ENCODE assay signal across 8 mouse cellular contexts in genomic region chr4:109165521-109166173, GRCm38 (mm10). TPM values are rescaled to one million over a fixed set of nuclear protein-coding genes. Genes with fewer than 3 reads are reported as not detected.
A peak's percentile ranks its signal among the peaks of the same experiment; 100 is the strongest.
DNase-seq lines count a peak whose midpoint lies in the region; ATAC-seq lines count a peak whose summit lies in the region.
"Had no signal": no experiment of that assay in that cellular context is flagged by ENCODE, and none has a peak within 500 bp of the region (broad histone marks: within the 10 kb centered on the region; RNA-seq: fewer than 3 reads in every experiment).

No protein-coding gene starts in this region.

- H3K4me2 ChIP-seq in forebrain, embryonic 14.5 days (ENCODE audit: low read length) = no peak overlapping the region
- H3K4me2 ChIP-seq in hindbrain, embryonic 11.5 days (replicated peaks; ENCODE audit: low read depth, low read length) = no peak overlapping the region

- no peak overlapping the region for H3K9ac ChIP-seq in forebrain, embryonic 14.5 days (ENCODE audit: low read length)
- no peak overlapping the region for H3K9ac ChIP-seq in hindbrain, embryonic 11.5 days (ENCODE audit: low read depth, low read length)

- no peaks in the 10 kb centered on the region for H3K27me3 ChIP-seq in forebrain, embryonic 14.5 days (replicated peaks; ENCODE audit: control insufficient read depth, insufficient read depth, low read length)
- no peaks in the 10 kb centered on the region for H3K27me3 ChIP-seq in hindbrain, embryonic 11.5 days (ENCODE audit: control insufficient read depth, insufficient read depth, low read length)
- H3K27me3 ChIP-seq: megakaryocyte, embryonic 14.5 days had no signal

- peak; percentile 73 for DNase-seq in MN1 (ENCODE audit: low spot score)
- peak; percentile 70 for DNase-seq in c-Kit-positive CD71-positive TER-119-negative erythroid progenitor cells, embryonic 14.5 days (ENCODE audit: low read depth)
- DNase-seq in forebrain, embryonic 14.5 days (ENCODE audit: low spot score) = peak; percentile 87
- DNase-seq in hindbrain, embryonic 11.5 days (ENCODE audit: low spot score) = peak; percentile 87
- DNase-seq in layer of hippocampus, postnatal 36 days = peak; percentile 64 to 81
- DNase-seq in right cerebral cortex, postnatal 4 days = peak; percentile 92

- H3K4me3 ChIP-seq in forebrain, embryonic 14.5 days (ENCODE audit: low read depth, low read length) = no peak overlapping the region
- no peak overlapping the region for H3K4me3 ChIP-seq in hindbrain, embryonic 11.5 days (ENCODE audit: low read depth, low read length)
- H3K4me3 ChIP-seq: megakaryocyte, embryonic 14.5 days had no signal

- H3K4me1 ChIP-seq in forebrain, embryonic 14.5 days (ENCODE audit: control insufficient read depth, insufficient read depth, low read length) = no peaks in the 10 kb centered on the region
- H3K4me1 ChIP-seq in hindbrain, embryonic 11.5 days (replicated peaks; ENCODE audit: control insufficient read depth, insufficient read depth, low read length) = no peaks in the 10 kb centered on the region

- no peaks in the 10 kb centered on the region for H3K9me3 ChIP-seq in forebrain, embryonic 14.5 days (replicated peaks; ENCODE audit: control insufficient read depth, low read length)
- H3K9me3 ChIP-seq in hindbrain, embryonic 11.5 days (ENCODE audit: control insufficient read depth, low read length) = no peaks in the 10 kb centered on the region
- H3K9me3 ChIP-seq: megakaryocyte, embryonic 14.5 days had no signal

- 44% methylated on average over 12 of the region's 12 CpGs for WGBS in forebrain, embryonic 14.5 days
- 42% methylated on average over 12 of the region's 12 CpGs for WGBS in hindbrain, embryonic 11.5 days

- no peaks in the 10 kb centered on the region for H3K36me3 ChIP-seq in forebrain, embryonic 14.5 days (ENCODE audit: control insufficient read depth, insufficient read depth, low read length)
- H3K36me3 ChIP-seq in hindbrain, embryonic 11.5 days (ENCODE audit: control insufficient read depth, insufficient read depth, low read length) = no peaks in the 10 kb centered on the region; the same call in 1 of the 2 replicates

- 0 out of 2 replicates have a peak, but pooled peaks have one; percentile 34 for ATAC-seq in forebrain, embryonic 14.5 days
- ATAC-seq in hindbrain, embryonic 11.5 days (ENCODE audit: low FRiP score) = no peak
- peak; percentile 95 for ATAC-seq in megakaryocyte progenitor cell, adult 5-6 weeks (replicated peaks; ENCODE audit: poor library complexity)

- no peak overlapping the region for H3K27ac ChIP-seq in forebrain, embryonic 14.5 days (ENCODE audit: low read depth, low read length)
- H3K27ac ChIP-seq in hindbrain, embryonic 11.5 days (ENCODE audit: low read depth, low read length) = no peak overlapping the region

RNA-seq across cellular contexts. Expression of gene Osbpl9, which starts 36.4 kb away (rescaled TPM):
- polyA plus RNA-seq in forebrain, embryonic 14.5 days (2014; fragmentation: Nextera tagmentation; extraction: Ambion mirVana) = 75.3 and 88.2 TPM in 2 replicates
- polyA plus RNA-seq in hindbrain, embryonic 11.5 days (2014; fragmentation: Nextera tagmentation; extraction: Ambion mirVana) = 77.3 and 84.3 TPM in 2 replicates
- total RNA-seq in layer of hippocampus, postnatal 36 days (2021) = 10 to 100 TPM; 50.6 to 54.0 TPM
- total RNA-seq in megakaryocyte progenitor cell, adult 5-6 weeks (2015) = 77.4 and 99.6 TPM in 2 replicates
- total RNA-seq in megakaryocyte progenitor cell, adult 5-6 weeks (2017) = 61.7 and 64.3 TPM in 2 replicates
